Mouse (Mus musculus) monocyte, adult 2 months (primary cell): ENCODE results near the gene Ranbp3.

ENCODE experiments used
- DNase-seq, 2 experiments: peaks; one replicate each; pipeline ENCODE4 v3.0.0; 2022; ENCODE audit warnings: low spot score in 2 of 2, low read depth in 1 of 2

The Ranbp3 gene

DNA sequence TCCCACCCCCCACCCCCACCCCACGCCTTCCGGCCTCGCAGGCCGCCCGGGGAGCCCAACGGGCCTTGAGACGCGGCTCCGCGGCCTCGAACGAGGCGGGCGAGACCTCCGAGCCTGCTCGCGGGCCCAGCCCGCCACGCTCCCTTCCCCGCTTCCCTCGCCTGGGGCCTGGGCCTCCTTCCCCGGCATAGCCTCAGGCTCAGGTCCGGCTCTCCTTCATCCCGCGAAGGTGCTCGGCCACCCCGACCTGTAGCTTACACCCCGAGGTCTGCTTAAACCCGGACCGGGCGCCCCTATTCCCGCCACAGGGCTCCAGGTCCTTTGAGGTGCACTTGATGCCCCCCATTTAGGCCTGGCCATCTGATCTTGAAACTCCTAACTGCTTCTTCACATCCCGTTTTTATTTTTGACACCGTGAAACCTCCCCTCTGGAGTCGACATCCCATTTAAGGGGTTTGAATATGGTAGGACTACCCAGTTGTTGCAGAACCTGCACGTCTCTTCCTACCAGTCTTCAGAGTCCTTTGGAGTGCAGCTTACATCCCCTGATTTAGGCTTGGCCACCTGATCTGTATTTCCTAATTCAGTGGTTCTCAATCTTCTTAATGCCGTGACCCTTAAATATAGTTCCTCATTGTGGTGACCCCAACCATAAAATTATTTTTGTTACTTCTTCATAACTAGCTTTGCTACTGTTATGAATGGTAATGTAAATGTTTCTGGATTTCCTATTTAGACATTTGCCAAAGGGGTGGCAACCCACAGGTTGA is 738 bp downstream of the Ranbp3 start:
- peak in 1 of 2 experiments; percentile 5 for DNase-seq

DNA sequence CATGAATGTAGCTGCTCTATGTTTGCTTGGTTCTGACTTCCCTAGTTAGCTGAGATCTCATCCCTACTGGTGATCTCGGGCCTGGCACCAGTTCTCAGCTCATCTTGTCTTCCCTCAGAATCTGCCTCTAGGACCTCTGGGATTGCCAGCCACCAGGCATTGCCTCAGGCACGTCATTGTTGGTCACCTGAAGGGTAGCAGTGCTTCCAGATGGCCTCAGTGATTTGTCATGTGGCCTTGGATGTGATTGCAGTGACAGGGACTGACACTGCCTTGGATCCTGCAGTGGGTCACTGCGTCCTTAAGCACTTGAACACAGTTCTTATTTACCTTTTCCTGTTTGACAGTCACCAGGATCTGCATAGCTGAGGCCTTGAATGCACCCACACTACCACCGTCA is 8.7 kb downstream of the Ranbp3 start:
- DNase-seq = no peak

DNA sequence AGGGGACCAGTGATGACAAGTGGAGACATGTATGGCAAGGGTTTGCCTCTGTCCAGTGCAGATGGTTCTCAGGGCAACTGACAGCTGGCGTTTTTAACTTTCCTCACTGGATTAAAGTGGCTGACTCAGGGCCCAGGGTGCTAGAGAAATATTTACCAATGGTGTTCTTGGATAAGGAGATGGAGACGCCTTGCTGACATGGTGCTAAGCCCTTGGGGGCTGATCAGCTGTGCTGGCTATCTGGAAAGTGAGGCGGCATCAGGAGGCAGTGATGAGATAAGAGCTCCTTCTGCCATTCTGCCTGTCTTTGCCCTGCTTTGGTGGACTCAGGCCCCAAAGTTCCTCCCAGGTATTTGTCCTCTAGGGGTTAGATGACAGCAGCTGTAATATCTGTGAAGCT is 9.8 kb downstream of the Ranbp3 start:
- DNase-seq = no peak

DNA sequence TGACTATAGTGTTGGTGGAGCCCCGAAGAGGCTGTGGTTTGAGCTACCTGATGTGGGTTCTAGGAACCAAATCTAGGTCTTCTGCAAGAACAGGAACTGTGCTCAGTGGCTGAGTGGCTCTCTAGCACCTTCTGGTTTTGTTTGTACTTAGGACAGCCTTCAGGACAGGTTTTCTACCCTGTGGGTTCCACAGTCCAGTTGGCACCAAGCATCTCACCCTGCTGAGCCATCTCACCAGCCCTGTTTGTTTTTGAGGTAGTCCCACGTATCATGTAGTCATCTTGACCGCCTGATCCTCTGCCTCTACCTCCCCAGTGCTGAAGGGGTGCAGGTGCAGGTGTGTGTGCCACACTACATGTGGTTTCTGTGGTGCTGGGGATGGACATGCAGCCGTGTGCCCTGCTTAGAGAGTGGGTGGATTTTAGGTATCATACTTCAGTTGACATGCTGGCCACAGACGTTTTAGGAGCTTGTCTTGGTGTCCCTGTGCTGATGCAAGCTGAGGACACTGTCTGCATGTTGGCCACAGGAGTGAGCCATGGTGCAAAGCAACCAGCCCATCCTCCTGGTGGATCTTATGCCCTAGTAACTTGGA is 10.5 kb downstream of the Ranbp3 start:
- no peak for DNase-seq

DNA sequence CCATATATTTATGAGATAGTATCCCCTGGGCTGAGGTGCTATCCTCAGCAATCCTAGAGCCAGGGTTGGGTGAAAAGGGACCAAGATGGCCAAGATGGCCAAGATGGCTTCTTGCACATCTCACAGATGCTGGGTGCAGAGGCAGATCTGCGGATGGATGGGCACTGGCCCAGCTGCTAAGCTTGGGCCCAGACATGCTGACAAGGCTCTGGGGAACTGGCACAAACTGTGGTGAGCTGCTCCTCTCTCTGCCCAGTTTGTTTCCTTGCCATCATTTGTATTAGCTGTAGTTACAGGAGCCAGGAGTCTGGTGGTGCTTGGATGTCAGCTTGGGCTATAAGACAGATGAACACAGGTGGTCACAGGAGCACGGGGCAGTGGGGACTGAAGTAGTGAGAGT is 11.6 kb downstream of the Ranbp3 start:
- DNase-seq = no peak

DNA sequence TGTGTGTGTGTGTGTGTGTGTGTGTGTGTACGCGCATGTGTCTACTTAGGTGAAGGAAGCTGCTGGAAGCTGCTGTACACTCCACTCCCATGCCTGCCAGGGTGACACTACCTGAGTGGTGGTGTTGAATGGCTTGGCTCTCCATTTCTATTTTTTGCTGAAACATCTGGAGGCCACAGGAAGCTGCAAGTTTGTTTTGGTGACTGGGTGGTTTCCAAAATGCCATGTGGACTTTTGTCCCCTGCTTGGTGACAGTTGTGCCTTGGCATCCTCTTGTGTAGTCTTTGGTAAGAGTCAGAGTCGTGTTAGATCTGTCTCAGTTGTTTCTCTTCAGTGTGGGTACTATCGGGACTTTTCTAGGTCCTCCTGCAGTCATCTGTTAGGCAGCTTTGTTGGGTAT is 13.7 kb downstream of the Ranbp3 start:
- no peak for DNase-seq

DNA sequence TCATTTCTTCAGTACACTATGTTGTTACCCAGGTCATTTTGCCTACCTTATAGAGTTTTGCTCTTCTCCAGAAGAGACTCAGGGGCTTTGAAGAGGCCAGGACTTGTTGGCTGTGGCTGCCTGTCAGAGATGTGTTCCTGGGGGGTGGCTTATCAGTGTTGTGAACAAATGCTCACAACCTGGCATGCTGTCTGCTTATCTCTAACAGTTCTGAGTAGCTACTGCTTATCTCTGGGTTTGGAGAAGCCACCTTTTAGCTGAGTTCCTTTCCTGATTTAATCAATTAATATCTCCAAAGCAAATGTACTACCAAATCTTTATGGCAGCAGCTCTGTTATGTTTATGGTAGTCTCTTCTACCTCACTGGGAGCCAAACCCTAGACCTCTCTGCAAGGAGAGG is 15.0 kb downstream of the Ranbp3 start:
- no peak for DNase-seq

DNA sequence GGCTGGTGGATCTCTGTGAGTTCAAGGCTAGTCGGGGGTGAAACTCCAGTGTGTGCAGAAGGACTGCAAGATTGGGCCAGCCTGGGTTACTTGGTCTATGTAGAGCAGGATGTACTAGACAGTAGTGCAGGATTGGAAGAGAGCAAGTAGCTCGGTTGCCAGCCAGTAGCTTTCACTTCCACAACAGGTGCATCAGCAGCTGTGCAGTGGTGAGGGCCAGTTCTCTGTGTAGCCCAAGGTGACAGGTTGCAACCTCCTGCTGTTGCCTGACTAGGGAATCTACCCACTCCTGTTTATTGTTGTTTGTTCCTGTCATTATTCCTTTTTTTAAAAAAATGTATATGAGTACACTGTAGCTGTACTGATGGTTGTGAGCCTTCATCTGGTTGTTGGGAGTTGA is 15.6 kb downstream of the Ranbp3 start:
- no peak for DNase-seq

DNA sequence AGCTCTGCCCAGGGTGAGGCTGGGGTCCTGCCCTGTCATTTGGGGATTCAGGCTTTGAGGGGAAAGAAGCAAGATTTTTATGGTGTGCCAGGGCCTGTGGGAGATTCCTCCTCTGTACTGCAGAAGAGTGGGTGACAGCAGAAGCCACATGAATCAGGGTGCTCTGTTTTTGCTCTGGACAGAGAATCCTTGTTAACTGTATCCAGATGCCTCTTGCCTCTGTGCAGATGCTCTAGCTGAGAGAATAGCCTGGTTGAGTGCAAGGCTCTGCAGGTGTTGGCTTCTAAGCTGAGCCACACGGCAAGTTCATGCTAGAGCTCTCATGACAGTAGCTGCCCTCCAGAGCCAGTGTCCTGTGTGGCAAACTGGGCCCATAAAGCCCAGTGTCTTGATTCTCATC is 20.3 kb downstream of the Ranbp3 start:
- no peak for DNase-seq

DNA sequence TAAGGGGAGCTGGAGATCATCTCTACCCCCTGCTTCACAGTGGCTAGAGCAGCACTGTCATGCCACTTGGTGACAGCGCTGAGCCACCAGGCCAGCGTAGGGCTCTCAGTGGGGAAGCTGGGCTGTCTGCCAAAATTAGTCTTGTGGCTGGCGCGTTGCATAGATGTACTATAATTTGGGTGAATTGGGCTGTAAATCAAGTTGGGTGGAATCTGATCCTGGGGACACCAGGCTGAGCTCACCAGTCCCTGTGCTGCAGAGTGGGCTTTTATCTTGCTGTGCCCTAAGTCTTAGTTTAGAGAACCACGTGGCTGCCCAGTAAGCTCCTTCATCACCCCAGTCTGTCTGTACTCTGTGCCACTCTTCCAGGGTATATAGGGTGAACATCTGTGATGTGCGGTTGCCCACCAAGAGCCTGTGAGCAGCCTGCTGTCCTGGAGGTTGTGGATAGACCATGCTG is 20.8 kb downstream of the Ranbp3 start:
- no peak for DNase-seq

DNA sequence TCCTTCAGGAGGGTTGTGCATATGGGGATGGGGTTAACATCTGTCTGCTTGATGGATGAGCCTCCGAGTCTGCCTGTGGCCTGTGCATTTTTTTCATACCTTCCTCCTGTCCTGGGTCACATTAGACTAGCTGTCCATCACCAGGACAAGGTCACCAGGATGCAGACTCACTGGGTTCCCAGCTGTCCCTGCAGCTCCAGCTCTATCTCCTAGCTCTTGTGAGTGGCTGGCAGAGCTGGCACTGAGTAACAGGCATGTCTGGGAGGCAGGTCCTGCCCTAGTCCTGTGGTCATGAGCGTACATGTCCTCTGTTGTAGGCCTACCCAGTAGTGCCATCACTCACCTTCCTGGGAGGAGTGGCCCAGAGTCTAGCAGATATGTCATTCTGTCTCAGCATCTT is 27.4 kb downstream of the Ranbp3 start:
- no peak for DNase-seq

DNA sequence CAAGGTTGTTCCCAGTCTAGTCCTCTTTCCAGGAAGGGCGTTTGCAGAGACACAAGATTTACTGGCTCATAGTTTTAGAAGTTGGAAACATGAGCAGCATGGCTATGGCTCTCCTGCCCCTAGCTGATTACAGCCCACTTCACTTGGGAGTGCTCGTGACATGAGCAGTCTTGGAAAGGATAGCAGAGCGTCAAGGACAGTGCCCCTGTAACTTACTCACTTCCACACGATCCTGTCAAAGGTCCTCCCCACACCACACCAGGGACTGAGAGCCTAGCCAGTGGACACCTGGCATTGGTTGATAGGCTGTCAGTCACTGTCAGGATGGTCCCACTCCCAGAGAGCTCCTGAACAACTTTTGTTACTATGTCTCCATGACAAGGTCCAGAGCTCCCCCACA is 29.9 kb downstream of the Ranbp3 start:
- DNase-seq = no peak

DNA sequence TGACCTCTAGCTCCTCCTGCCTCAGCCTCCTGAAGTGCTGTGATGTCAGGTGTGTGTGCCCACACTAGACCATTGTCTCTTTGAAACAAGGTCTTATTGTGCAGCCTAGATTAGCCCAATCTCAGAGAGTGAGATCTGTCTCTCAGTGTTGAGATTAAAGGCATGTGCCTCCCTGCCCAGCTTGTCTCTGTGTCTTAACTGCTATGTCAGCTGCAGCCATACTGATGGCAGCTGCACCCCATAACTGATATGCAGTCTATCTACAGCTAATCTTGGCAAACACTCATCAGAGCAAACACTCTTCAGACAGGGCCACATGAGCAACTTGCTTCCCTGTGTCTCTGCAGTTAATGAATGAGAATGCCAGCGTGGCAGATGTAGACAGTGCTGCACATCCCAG is 33.4 kb downstream of the Ranbp3 start:
- DNase-seq = no peak

DNA sequence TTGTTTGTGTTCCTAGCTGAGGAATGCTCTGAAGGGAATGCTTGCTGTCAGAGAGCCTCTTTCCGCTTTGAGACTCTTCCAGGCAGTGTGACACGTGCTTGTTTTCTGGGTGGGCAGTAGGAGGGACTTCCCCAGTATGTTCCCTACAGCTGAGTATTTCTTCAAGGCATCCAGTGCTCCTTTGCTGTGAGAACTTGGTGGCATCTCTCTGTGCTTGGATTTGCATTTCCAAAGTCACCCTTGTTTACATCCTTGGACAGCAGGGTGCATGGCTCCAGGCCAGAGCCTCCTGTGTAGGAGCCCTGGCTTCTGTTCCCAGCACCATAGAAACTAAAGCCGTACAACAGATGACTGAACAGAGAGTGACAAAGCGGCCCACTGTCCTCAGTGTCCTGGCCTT is 35.6 kb downstream of the Ranbp3 start:
- DNase-seq = no peak

DNA sequence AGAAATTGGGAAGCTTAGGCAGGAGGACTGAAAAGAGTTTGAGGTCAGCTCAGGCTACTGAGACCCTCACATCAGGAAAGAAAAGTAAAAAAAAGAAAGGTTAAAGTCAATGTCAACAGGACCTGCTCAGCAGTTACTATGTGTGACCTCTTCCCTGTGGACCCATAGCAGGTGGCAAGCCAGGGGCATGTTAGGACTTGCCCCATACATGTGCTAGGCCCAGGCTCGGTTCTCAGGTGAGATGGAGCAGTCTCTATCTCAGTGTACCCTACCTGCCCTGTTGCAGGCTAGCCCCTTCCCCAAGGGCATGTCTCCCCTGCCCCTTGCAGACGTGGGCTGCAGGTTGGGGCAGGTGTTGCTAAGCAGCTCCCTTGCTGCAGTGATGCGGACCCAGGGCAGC is 36.6 kb downstream of the Ranbp3 start:
- no peak for DNase-seq

DNA sequence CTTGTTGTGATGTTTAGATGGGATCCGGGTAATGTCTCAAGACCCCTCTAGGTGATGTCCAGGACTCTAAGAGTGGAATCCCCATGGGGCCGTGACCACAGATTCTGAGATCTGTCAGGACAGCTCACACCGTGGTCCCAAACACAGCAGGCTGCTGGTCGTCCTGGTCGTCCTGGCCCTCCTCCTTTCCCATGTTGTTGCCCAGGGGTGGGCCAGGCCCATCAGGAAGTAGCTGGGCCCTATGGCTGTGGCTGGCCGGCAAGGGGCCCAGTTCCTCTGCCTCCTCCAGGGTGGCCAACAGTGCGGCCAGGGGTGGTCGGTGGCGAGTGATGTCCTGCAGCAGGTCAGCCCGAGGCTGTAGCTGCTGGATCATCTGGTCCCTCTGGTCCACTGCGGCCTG is 42.3 kb downstream of the Ranbp3 start:
- no peak for DNase-seq

DNA sequence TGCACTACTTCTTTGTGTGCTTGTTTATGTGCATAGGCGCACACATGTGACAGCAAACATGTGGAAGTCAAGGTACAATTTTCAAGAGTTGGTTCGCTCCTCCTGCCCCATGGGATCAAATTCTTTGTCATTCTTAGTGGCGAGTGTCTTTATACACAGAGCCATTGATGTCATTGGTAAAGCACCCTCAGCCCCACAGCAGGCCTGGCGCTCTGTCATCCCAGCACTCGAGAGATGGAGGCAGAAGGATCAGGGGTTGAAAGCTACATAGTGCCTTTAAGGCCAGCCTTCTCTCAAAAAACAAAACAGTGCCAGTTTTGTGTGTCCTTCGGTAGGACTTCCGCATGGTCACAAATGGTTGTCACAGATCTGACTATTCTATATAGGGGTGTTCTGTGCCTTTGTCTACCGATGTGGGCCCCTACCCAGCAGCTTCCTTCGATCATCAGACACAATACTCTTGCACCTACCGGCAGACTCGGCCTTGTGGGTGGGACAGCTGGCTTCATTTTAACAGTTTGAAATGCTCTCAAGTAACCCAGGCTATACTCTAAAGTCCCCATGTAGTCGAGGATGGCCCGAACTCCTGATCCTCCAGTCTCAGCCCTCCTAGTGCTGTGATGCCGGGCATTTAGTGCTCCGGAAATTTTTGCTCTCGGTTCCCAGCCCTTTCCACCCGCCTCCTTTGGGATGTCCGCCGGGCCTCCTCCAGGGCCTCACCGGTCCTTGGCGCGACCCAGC is 43.0 kb downstream of the Ranbp3 start:
- DNase-seq = no peak

DNA sequence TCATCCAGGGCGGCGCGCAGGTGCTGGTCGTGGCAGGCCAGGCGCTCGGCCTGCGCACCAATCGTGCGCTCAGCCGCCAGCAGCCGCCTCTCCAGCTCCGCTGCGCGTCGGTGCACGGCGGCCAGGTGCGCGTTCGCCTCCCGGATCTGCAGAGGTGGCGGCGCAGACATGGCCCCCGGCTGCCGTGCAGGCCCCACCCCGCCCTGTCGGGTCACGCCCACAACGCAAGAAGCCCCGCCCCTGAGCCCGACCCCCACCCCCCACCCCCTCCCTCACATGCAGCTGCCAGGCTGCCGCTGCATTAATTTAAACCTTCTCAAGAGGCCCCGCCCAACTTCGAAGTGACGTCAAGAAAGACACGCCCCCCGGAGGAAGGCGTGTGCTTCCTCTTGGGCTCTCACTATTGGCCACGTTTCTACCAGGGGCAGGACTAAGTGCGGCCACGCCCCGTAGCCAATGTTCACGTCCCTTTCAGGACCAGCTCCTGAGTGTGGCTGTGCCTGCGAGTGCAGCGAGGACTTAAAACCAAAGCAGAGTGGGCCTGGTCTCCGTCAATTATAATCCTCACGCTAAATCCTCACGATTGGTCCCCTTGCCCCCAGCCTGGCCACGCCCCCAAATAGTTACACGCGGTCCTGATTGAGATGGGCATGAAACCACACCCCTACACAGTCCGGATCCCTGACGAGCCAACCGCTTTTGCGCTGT is 43.7 kb downstream of the Ranbp3 start:
- DNase-seq = peak; percentile 92 to 96

DNA sequence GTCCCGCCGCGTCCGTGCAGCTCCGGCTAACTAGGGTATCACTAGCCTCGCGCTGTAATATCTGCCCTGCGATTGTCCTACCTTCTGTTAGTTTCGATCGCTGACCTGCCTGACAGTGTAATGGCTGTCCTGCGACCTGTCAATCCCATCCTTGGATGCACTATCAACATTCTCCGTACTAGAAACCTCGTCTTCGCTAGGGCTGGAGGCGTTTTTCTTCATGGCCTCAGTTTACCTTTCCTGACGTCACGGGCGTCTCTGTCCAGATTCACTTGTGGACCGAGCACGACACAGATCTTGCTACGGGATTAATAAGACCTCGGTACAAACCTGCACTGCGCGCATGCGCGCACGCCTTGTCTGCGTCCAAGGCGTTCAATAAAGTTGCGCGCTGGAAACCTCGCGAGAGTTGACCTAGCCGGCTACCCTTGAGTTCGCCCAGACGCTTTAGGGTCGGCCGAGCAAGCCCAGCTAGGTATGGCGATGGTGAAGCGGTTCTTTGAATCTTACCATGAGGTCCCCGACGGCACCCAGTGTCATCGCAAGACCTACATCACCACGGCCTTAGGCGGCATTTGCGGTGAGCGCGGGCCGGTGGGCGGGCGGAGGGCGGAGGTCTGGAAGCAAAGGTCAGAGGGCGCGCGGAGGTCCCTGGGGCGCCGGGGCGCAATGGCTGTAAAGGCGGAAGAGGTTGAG is 44.4 kb downstream of the Ranbp3 start, which contains the start of the genes Ndufa11 and Vmac:
Gene Ndufa11 (plus strand): TSS at position 405 of the 696 bp plus-strand sequence.
Gene Vmac (minus strand): TSS at position 660 of the 696 bp plus-strand sequence.
- peak; percentile 57 to 86 for DNase-seq

DNA sequence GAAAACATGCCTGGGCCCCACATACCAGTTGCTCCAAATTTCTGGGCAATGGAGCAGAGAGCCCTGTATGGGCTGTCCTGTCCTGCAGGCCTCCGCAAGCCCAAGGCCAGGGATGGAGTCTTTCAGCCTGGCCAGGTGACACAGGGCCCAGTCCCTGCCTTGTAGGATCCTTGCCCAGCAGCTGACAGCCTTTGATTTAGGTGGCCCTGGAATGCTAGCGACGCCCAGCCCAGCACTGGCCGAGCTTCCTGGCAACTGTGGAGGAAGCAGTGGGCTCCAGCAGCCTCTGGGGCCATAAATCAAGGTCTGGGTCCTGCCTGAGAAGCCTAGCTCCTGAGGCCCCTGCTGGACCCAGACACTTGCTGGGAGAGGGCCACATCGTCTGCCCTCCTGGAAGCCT is 49.3 kb downstream of the Ranbp3 start:
- no peak for DNase-seq
